Mouse (Mus musculus) kidney, postnatal 0 days (tissue): ENCODE measurements around the gene Rchy1. TPM values are rescaled to one million over a fixed set of nuclear protein-coding genes. Genes with fewer than 3 reads are reported as not detected.

Experiments
- ATAC-seq: fragments of 200-750 bp; cut with Nextera tagmentation; replicated peaks from 2 replicates; pipeline ENCODE4 v1.8.0; 2017; ENCODE audit warnings: low read depth, moderate number of reproducible peaks, moderate TSS enrichment, moderate library complexity; ENCODE audit not compliant: low FRiP score
- DNase-seq: peaks from one replicate; pipeline ENCODE4 v3.0.0-alpha.2; 2016; ENCODE audit warnings: low spot score
- H3K27ac ChIP-seq: fragments of 300-500 bp; sonication (generic); 2 replicates; pipeline ENCODE4 v1.5.1; 2014; ENCODE audit warnings: mild to moderate bottlenecking
- H3K27me3 ChIP-seq: fragments of 300-500 bp; sonication (generic); 2 replicates; pipeline ENCODE4 v1.6.1; 2014; ENCODE audit warnings: low read length, mixed read lengths; ENCODE audit not compliant: insufficient read depth
- H3K36me3 ChIP-seq: fragments of 300-500 bp; sonication (generic); 2 replicates; pipeline ENCODE4 v1.6.1; 2014; ENCODE audit warnings: low read length, mixed read lengths; ENCODE audit not compliant: insufficient read depth
- H3K4me1 ChIP-seq: fragments of 300-500 bp; sonication (generic); replicated peaks from 2 replicates; pipeline ENCODE4 v1.6.1; 2014; ENCODE audit warnings: antibody characterized with exemption, low read length, mixed read lengths; ENCODE audit not compliant: insufficient read depth
- H3K4me2 ChIP-seq: fragments of 300-500 bp; sonication (generic); 2 replicates; pipeline ENCODE4 v1.6.1; 2014; ENCODE audit warnings: mild to moderate bottlenecking, low read length, moderate library complexity, mixed read lengths
- H3K4me3 ChIP-seq: fragments of 300-500 bp; sonication (generic); replicated peaks from 2 replicates; pipeline ENCODE4 v1.5.1; 2014; ENCODE audit warnings: low read depth, low read length
- H3K9ac ChIP-seq: fragments of 300-500 bp; sonication (generic); 2 replicates; pipeline ENCODE4 v1.6.1; 2014; ENCODE audit warnings: low read depth, low read length
- H3K9me3 ChIP-seq: fragments of 300-500 bp; sonication (generic); replicated peaks from 2 replicates; pipeline ENCODE4 v1.6.1; 2016; ENCODE audit warnings: low read length, inconsistent platforms, mixed read lengths
- CTCF ChIP-seq: IDR thresholded peaks from 2 replicates; pipeline ENCODE4 v1.5.1; 2016; ENCODE audit warnings: antibody characterized with exemption, low read depth, mild to moderate bottlenecking, moderate library complexity
- WGBS: fragments of 180-500 bp; shearing (Covaris S2); extraction: QIAGEN DNeasy Blood & Tissue Kit; methylation state at CpG from one replicate; pipeline ENCODE4 v1.1.7; 2014; 5-methylcytosine and 5-hydroxymethylcytosine counted together
- polyA plus RNA-seq: library from polyadenylated mRNA; unstranded; fragments of >200 nt; fragmentation: Nextera tagmentation; extraction: Ambion mirVana; gene quantifications from 2 replicates; pipeline ENCODE4 v1.2.1, GENCODE M21; 2015

The Rchy1 gene
- polyA plus RNA-seq, 1 experiment from 2014 or later, result 80.9 TPM

DNA sequence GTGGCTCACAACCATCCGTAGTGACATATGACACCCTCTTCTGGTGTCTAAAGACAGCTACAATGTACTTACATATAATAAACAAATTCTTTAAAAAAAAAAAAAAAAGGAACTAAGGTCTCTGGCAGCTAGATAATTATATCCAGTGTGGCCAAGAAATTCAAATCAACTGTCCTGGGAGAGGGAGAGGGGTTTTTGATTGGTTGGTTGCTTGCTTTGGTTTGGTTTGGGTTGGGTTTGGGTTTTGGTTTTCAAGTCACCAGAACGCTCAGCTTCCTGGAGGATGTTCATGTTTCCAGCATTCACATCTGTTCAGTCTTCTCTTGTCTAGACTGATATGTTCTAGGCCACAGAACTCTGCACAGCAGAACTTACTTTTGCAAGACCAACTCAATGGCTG lies 30.2 kb upstream of the Rchy1 start:
- Histone ChIP-seq H3K4me2 (no peak overlapping the region), H3K9me3 (no peaks in the 10 kb centered on the region), H3K4me1 (no peaks in the 10 kb centered on the region), H3K27me3 (no peaks in the 10 kb centered on the region), H3K9ac (no peak overlapping the region), H3K36me3 (no peaks in the 10 kb centered on the region), H3K4me3 (no peak overlapping the region), H3K27ac (no peak overlapping the region)
- TF ChIP-seq CTCF, result no peak
- DNase-seq (no peak), ATAC-seq (no peak)
- 85% methylated on average over 2 of the region's 2 CpGs for WGBS

DNA sequence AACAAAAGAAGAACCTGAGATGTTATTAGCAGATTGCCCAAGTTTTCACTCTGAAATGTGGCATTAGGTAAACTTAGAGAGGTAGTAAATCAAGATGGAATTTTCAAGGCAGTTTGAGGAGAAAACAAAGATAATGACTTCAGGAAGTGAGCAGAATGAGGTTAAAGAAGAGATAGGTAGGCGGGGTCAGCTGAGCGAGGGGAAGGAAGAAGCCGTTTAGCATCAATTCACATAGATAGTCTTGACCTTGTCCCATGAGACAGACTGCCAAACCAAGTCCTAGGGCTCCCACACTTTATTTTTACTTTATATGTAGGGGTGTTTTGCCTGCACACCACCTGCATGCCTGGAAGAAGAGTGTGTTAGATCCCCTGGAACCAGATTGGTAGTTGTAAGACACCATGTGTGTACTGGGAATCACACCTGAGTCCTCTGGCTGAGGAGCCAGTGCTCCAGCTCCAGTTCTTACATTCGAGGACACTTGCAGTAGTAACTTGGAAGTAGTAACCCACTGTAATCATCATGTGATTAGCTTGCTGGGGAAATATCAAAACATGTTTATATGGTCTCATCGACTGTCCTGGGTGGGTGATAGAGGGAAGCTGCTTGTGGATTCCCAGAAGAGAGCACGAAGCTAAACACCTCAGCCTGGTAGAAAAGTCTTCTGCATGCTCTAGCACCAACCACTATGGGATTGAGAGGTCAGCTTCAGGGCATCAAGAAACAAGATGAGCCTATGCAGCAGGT lies 28.5 kb upstream of the Rchy1 start:
- no peaks in the 10 kb centered on the region for H3K27me3 ChIP-seq
- no peak for ATAC-seq
- H3K9ac ChIP-seq, result no peak overlapping the region
- H3K4me3 ChIP-seq, result no peak overlapping the region
- no peak overlapping the region for H3K27ac ChIP-seq
- no peak for TF ChIP-seq CTCF
- no peak for DNase-seq
- H3K4me2 ChIP-seq, result no peak overlapping the region
- WGBS, result 73% methylated on average over 6 of the region's 6 CpGs
- H3K9me3 ChIP-seq, result no peaks in the 10 kb centered on the region
- no peaks in the 10 kb centered on the region for H3K4me1 ChIP-seq
- H3K36me3 ChIP-seq, result no peaks in the 10 kb centered on the region

DNA sequence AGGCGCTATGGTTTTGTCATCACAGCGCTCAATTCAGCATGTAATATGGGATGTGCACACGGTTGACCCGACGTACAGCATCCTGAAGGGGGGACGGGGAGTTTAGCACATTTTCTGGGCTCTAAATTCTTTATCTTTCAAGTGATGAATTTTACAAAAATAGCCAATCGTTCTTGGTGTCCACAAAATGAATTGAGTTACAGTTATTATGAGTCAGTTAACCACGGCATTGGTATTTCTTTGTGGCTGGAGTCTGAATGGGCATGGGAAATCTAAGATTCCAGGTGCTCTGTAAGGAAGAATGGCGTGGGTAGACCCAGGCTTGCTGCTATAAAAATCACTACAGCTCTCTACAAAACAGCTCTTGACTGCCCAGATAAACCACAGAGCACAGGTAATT lies 26.4 kb upstream of the Rchy1 start:
- Histone ChIP-seq H3K4me2 (no peak overlapping the region), H3K36me3 (no peaks in the 10 kb centered on the region), H3K27ac (no peak overlapping the region), H3K9me3 (no peaks in the 10 kb centered on the region), H3K9ac (no peak overlapping the region), H3K4me3 (no peak overlapping the region), H3K4me1 (no peaks in the 10 kb centered on the region), H3K27me3 (no peaks in the 10 kb centered on the region)
- no peak for ATAC-seq
- 83% methylated on average over 9 of the region's 9 CpGs for WGBS
- DNase-seq, result no peak
- no peak for TF ChIP-seq CTCF

DNA sequence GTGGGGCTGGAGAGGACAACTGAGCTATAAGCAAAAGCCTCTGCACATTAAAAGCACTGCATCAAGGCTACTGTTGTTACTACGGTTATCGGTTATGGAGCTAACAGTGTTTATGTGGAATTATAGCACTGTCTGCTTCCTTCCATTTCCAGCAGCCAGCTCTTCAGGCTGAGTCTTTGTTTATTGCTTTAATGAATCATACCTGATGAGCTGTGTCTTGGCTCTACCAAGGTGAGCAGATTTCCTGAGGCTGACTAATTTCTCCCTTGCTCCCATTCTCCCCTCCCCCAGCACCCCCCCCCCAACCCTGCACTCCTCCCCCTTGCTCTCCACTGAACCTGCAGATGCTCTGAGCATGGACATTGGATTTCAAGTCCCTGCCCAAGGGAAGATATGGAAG lies 24.9 kb upstream of the Rchy1 start:
- DNase-seq (no peak), ATAC-seq (no peak)
- Histone ChIP-seq H3K4me3 (no peak overlapping the region), H3K27ac (no peak overlapping the region), H3K4me2 (no peak overlapping the region), H3K36me3 (no peaks in the 10 kb centered on the region), H3K9ac (no peak overlapping the region), H3K27me3 (no peaks in the 10 kb centered on the region), H3K9me3 (no peaks in the 10 kb centered on the region), H3K4me1 (no peaks in the 10 kb centered on the region)
- TF ChIP-seq CTCF, result no peak
- 74% methylated on average over 2 of the region's 2 CpGs for WGBS

DNA sequence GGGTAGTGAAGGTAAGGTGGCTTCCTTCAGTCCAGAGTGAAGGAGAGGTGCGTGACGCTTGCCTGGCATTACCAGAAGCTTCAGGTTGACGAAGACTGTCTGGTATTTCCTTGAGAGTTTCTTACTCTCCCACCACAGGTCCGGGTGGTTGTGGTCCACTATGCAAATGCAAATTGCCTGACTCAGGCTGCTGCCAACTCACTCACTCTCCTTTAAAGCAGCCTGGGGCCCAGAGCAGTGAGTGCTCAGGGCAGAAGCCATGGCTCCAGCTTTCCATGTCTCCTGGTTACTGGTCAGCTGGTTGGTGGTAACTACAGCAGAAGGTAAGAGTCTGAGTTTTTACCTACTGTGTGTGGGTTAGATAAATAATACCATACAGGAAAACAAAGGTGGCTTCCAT lies 24.4 kb upstream of the Rchy1 start, which contains the start of gene Odaph:
Gene Odaph, plus strand, starts transcription at position 240 of the 400 bp plus-strand sequence.
- no peak within 1 kb of the TSS for H3K4me2 ChIP-seq
- no peaks in the 10 kb centered on the region for H3K4me1 ChIP-seq
- no peaks in the 10 kb centered on the region for H3K9me3 ChIP-seq
- H3K27me3 ChIP-seq, result no peaks in the 10 kb centered on the region
- 75% methylated on average over 4 of the region's 4 CpGs for WGBS
- TF ChIP-seq CTCF, result no peak
- no peak within 1 kb of the TSS for H3K4me3 ChIP-seq
- no peaks in the 10 kb centered on the region for H3K36me3 ChIP-seq
- DNase-seq, result no peak
- H3K27ac ChIP-seq, result no peak within 1 kb of the TSS
- no peak within 1 kb of the TSS for H3K9ac ChIP-seq
- no peak for ATAC-seq

DNA sequence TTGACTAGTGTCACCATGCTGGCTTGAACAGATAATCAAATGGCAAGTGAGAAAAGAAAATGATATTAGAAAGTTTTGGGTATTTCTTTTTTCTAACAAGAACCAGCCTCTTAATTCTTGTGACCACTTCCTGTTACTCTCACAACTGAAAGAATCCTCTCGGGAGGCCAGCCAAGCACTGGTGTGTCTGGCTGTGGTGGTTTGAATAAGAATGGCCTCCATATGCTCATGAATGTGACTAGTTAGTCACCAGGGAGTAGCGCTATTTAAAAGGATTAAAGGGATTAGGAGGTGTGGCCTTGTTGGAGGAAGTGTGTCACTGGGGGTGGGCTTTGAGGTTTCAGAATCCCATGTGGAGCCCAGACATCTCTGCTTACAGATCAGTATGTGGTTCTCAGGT lies 22.9 kb upstream of the Rchy1 start:
- no peak for TF ChIP-seq CTCF
- 77% methylated on average over 2 of the region's 2 CpGs for WGBS
- no peak for ATAC-seq

DNA sequence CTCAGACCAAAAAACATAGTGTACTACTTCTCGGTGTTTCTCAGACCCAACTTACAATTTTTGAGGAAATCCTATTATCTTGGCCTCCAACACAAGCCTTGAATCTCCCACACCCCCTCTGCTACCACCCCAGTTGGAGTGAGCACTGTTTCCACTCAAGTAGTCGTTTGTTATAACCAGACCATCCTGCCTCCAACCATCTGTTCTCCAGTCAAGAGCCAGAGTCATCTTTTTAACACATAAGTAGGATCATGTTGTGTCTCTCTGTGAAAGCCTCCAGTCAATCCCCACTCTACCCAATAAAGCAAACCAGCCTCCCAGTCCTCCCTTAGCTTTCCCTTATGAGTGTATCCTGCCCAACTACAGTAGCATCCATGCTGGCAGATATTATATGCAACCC lies 20.6 kb upstream of the Rchy1 start:
- Histone ChIP-seq H3K27ac (no peak overlapping the region), H3K36me3 (no peaks in the 10 kb centered on the region), H3K27me3 (no peaks in the 10 kb centered on the region), H3K9me3 (no peaks in the 10 kb centered on the region), H3K4me3 (no peak overlapping the region), H3K9ac (no peak overlapping the region), H3K4me1 (no peaks in the 10 kb centered on the region), H3K4me2 (no peak overlapping the region)
- DNase-seq (no peak), ATAC-seq (no peak)
- 73% methylated on average over 2 of the region's 2 CpGs for WGBS
- no peak for TF ChIP-seq CTCF

More for the DNA sequence above, 22.9 kb upstream of the Rchy1 start:
- no peak overlapping the region for H3K4me2 ChIP-seq
- H3K36me3 ChIP-seq, result no peaks in the 10 kb centered on the region
- DNase-seq, result no peak
- no peaks in the 10 kb centered on the region for H3K27me3 ChIP-seq
- H3K4me3 ChIP-seq, result no peak overlapping the region
- H3K27ac ChIP-seq, result no peak overlapping the region
- no peaks in the 10 kb centered on the region for H3K9me3 ChIP-seq
- no peaks in the 10 kb centered on the region for H3K4me1 ChIP-seq
- H3K9ac ChIP-seq, result no peak overlapping the region
